Mouse (Mus musculus): ENCODE results near the gene Tulp1. TPM values are rescaled to one million over a fixed set of nuclear protein-coding genes. Genes with fewer than 3 reads are reported as not detected.

The Tulp1 gene
- total RNA-seq, 2 experiments from 2014 or later, result 0.33 to 1.00 TPM

DNA sequence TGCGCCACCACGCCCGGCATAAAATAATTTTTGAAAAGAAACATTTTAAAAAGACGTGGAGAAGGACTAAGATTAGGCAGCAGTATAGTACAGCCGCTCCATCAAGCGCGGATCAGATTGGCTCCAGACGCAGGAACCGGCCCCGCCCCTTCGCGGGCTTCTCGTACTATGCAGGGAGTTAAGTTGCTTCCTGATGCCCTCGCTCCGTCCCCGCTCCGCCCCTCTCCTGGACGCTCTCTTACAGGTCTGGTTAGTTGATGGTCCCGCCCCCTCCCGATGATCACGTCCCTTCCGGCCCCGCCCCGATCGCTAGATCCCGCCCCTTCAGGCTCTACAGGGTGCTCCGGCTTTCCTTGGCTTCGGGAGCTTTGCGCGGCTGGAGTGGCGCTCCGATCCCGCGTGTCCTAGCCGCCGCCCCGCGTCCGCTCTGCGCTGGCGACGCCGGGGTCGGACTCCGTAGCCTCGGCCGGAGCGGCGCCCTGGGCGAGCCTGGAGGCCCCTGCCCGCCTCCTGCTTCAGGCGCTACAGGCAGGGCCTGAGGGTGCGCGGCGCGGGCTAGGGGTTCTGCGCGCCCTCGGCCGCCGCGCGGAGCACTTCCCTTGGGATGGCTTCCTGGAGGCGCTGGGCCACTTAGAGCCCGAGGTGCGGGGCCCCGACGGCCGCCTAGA is 51.7 kb downstream of the Tulp1 start, which contains the start of gene Fance:
Gene Fance, plus strand, starts transcription at position 308 of the 668 bp plus-strand sequence.
- DNase-seq, result peak; percentile 97

DNA sequence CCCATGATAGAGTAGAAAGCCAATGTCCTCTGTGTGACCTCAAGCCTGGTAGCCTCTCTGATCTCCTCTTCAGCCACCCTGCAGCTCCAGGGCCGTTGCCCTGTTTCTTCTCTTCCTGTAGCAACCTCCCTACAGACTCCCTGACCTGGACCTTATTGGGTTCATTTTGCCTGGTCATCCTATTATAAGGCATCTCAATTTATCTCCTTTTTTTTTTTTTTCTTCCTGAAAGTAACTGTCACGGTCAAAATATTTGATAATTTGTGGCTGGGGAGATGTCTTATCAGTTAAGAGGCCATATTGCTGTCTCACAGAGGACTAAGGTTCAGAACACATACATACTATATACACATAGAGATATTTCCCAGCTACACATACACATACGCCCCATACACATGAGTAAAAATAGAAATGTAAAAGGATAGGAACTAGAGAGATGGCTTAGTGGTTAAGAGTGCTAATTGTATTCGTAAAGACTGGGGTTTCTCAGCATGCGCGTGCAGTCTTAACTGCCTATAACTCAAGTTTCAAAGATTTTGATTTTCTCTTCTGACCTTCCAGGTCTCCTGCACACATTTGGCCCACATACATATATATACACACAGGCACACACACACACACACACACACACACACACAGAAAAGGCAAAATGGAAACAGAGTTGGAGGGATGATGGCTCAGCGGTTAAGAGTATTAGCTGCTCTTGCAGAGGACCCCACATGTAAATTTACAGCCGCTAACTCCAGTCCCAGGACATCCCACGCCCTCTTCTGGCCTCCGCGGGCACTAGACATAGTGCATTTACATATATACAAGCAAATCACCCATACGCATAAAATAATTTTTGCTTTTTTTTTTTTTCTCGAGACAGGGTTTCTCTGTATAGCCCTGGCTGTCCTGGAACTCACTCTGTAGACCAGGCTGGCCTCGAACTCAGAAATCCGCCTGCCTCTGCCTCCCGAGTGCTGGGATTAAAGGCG is 52.5 kb downstream of the Tulp1 start:
- DNase-seq, result peak; percentile 34

DNA sequence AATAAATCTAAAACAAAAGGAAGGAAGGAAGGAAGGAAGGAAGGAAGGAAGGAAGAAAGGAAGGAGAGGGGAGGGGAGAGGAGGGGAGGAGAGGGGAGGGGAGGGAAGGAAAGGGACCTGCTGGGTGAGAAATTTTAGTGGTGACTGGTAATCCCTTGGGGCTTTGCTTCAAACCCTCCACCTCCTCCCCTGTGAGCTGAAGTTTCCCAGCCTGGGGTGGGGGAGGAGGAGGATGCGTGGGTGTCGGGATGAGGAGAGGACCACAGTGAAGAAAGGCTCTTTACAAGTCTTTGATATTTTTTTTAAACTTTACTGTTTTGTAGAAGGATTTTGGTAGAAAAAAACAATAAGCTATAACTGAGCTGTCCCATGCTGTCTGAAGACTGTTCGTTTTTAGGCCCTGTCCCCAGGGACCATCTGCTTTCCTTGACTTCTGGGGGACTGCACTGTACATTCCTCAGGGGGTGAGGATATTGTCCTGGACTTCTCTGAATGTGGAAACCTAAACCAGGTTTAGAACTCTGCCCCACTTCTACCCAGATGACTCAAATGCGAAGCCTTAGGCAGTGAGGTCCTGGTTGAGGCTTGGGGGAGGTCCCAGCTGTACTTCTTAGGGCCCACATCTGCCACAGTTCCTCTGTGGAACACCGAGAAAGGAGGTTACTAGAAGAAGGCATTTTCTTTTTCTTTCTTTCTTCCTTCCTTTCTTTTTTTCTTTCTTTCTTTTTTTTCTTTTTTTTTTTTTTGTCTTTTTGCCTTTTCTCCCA is 53.5 kb downstream of the Tulp1 start:
- no peak for DNase-seq

DNA sequence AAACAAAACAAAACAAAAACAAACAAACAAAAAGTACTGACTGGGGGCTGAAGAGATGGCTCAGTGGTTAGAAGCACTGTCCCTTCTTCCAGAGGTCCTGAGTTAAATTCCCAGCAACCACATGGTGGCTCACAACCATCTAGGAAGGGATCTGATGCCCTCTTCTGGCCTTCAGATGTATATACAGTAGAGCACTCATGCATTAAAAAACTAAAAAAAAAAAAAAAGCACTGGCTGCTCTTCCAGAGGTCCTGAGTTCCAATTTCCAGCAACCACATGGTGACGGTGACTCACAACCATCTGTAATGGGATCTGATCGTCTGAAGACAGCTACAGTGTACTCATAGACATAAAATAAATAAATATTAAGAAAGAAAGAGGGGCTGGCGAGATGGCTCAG is 54.2 kb downstream of the Tulp1 start:
- DNase-seq, result no peak

DNA sequence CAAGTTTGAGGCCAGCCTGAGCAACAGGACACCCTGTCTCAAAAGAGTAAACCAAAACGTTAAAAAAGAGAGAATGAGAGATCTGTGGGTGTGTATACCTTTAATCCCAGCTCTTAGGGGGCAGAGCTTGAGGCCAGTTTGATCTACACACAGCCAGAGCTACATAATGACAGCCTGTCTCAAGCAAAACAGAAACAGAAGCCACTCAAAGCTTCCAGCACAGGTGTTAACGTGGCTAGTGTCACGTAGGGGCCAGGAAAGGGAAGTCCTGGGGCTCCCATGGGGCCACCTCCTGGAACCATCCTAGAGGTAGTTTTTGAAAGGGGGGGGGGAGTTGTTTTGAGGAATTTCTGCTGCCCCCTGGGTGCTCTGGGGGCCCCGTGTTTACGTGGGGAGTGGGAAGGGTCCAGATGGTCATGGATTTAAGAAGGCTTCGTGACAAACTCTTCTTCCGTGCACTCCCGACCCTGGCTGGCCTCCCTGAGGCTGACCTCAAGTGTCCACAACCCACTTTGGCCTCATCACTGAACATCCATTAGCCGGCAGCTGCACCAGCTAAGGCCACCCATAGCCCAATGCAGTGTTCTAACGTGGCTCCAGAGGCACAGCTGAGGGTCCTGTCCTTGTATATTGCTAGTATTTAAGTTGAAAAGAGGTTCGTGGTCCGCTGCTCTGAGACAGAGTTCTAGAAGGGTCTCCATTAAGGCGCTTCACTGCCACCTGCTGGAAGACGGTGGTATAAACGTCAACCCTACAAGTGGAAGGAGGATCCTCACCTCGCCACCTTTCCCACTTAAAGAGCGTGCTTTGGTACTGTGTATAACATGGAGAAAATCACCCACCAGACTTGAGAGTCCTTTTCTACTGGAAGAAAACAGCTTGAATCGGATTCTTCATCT is 56.5 kb downstream of the Tulp1 start:
- DNase-seq, result peak; percentile 94

DNA sequence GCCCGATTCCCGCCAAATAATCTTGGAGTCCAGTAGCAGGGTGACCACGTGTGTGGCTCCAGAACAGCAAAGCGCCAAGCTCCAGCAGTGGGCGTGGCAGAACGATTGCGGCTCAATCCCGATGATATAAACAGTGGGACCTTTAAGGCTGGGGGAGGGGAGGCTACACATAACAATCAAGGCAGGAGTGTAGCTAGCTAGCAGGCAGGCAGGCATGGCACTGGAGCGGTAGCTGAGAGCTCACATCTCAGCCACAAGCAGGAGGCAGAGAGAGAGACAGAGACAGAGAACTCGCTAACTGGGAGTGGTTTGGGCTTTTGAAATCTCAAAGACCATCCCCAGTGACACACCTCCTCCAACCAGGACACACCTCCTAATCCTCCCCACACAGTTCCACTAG is 59.9 kb downstream of the Tulp1 start:
- no peak for DNase-seq

Other genes with a start within 250 kb of the Tulp1 start
- 10 to 100 TPM; 14.4 to 15.2 TPM for gene Scube3, start 223.1 kb downstream of the Tulp1 start, total RNA-seq (2021)
- gene Zfp523, start 188.1 kb downstream of the Tulp1 start, total RNA-seq (2021), result 10 to 100 TPM; 31.3 to 39.3 TPM
- 1 to 10 TPM; 4.7 to 6.7 TPM for gene Def6, start 157.4 kb downstream of the Tulp1 start, total RNA-seq (2021)
- gene Ppard, start 132.5 kb downstream of the Tulp1 start, total RNA-seq (2021), result 10 to 100 TPM; 29.8 to 30.2 TPM
- 10 to 100 TPM; 24.2 to 36.2 TPM for gene Fance, start 51.7 kb downstream of the Tulp1 start, total RNA-seq (2021)
- 100 to 1,000 TPM; 948 to 951 TPM for gene Rpl10a, start 36.8 kb downstream of the Tulp1 start, total RNA-seq (2021)
- 10 to 100 TPM; 12.8 to 13.5 TPM for gene Tead3, start 14.4 kb downstream of the Tulp1 start, total RNA-seq (2021)
- gene Fkbp5, start 152.3 kb upstream of the Tulp1 start, total RNA-seq (2021), result 10 to 100 TPM; 55.4 to 95.1 TPM
- not detected for gene Armc12, start 165.6 kb upstream of the Tulp1 start, total RNA-seq (2021)
- gene Clpsl2, start 184.2 kb upstream of the Tulp1 start, total RNA-seq (2021), result not detected
- gene Clps, start 195.5 kb upstream of the Tulp1 start, total RNA-seq (2021), result not detected
- 1 to 10 TPM; 1.5 to 1.7 TPM for gene Lhfpl5, start 210.4 kb upstream of the Tulp1 start, total RNA-seq (2021)